Comparison of ENCODE assay signal across 8 mouse cellular contexts in genomic region chr5:124529191-124529651, GRCm38 (mm10). TPM values are rescaled to one million over a fixed set of nuclear protein-coding genes. Genes with fewer than 3 reads are reported as not detected.
DNase-seq lines count a peak whose midpoint lies in the region; ATAC-seq lines count a peak whose summit lies in the region.

No protein-coding gene starts in this region.

- H3K4me2 ChIP-seq in limb, embryonic 12.5 days: peak overlapping the region; percentile 65
- H3K4me2 ChIP-seq in neural tube, embryonic 13.5 days: peak overlapping the region; percentile 81

- H3K27me3 ChIP-seq in limb, embryonic 12.5 days: no peaks in the 10 kb centered on the region
- no peaks in the 10 kb centered on the region for H3K27me3 ChIP-seq in neural tube, embryonic 13.5 days

- DNase-seq in lung, adult 18-20 months: peak; percentile 38 to 65
- no peak for DNase-seq in lung, postnatal 25 days (ENCODE audit: low spot score)
- peak; percentile 36 to 62 for DNase-seq in heart, postnatal 10 days
- no peak for DNase-seq in layer of hippocampus, postnatal 36 days
- DNase-seq in layer of hippocampus, postnatal 25 days (ENCODE audit: extremely low spot score in 1 of 2, low spot score in 1 of 2): no peak
- DNase-seq in frontal cortex, adult 2 months (ENCODE audit: extremely low spot score in 1 of 2, low spot score in 1 of 2): no peak

- no peaks in the 10 kb centered on the region for H3K9me3 ChIP-seq in limb, embryonic 12.5 days
- H3K9me3 ChIP-seq in neural tube, embryonic 13.5 days: no peaks in the 10 kb centered on the region

- peak overlapping the region; percentile 57 for H3K27ac ChIP-seq in limb, embryonic 12.5 days
- peak overlapping the region; percentile 38; the same call in 1 of the 2 replicates for H3K27ac ChIP-seq in neural tube, embryonic 13.5 days (replicated peaks)

- peaks cover 37% of the 10 kb centered on the region for H3K4me1 ChIP-seq in limb, embryonic 12.5 days (replicated peaks)
- H3K4me1 ChIP-seq in neural tube, embryonic 13.5 days (replicated peaks): peaks cover 38% of the 10 kb centered on the region

- intact Hi-C loops in heart, postnatal 10 days (cut with DNase I): loop anchor here (2.0 kb wide), 1 partner anchor 18 kb away; no protein-coding TSS in a partner anchor

- H3K9ac ChIP-seq in limb, embryonic 12.5 days (replicated peaks): peak overlapping the region; percentile 53
- H3K9ac ChIP-seq in neural tube, embryonic 13.5 days: peak overlapping the region; percentile 77

- no peak for ATAC-seq in limb, embryonic 12.5 days (ENCODE audit: insufficient number of reproducible peaks, insufficient read depth, low FRiP score, low TSS enrichment, low read depth)
- ATAC-seq in neural tube, embryonic 13.5 days (ENCODE audit: low read depth): no peak

- H3K4me3 ChIP-seq in limb, embryonic 12.5 days (replicated peaks): peak overlapping the region; percentile 82
- H3K4me3 ChIP-seq in neural tube, embryonic 13.5 days: peak overlapping the region; percentile 77

- peaks cover 23% of the 10 kb centered on the region for H3K36me3 ChIP-seq in limb, embryonic 12.5 days
- H3K36me3 ChIP-seq in neural tube, embryonic 13.5 days: peaks cover 3% of the 10 kb centered on the region; the same call in 1 of the 2 replicates

- 12% methylated on average over 8 of the region's 8 CpGs for WGBS in limb, embryonic 12.5 days
- WGBS in neural tube, embryonic 13.5 days: 24% methylated on average over 8 of the region's 8 CpGs

RNA-seq across cellular contexts. Expression of gene Rilpl1, which starts 2.0 kb away (rescaled TPM):
- 100 to 1,000 TPM; 111 to 115 TPM for total RNA-seq in heart, postnatal 10 days (2021)
- polyA plus RNA-seq in limb, embryonic 12.5 days (2016; fragmentation: Nextera tagmentation; extraction: Ambion mirVana): 27.5 and 31.5 TPM in 2 replicates
- polyA plus RNA-seq in neural tube, embryonic 13.5 days (2015; fragmentation: Nextera tagmentation; extraction: Ambion mirVana): 14.4 and 16.3 TPM in 2 replicates
- total RNA-seq in layer of hippocampus, postnatal 36 days (2021): 10 to 100 TPM; 68.7 to 72.1 TPM
- total RNA-seq in layer of hippocampus, postnatal 25 days (2021): 10 to 100 TPM; 57.4 to 62.4 TPM
- polyA plus RNA-seq in frontal cortex, adult 2 months (2012; rRNA removed): 44.7 and 51.7 TPM in 2 replicates

RNA-seq across cellular contexts. Expression of gene Tmed2, which starts 11.3 kb away (rescaled TPM):
- total RNA-seq in heart, postnatal 10 days (2021): 100 to 1,000 TPM; 201 to 206 TPM
- polyA plus RNA-seq in limb, embryonic 12.5 days (2016; fragmentation: Nextera tagmentation; extraction: Ambion mirVana): 484 and 497 TPM in 2 replicates
- polyA plus RNA-seq in neural tube, embryonic 13.5 days (2015; fragmentation: Nextera tagmentation; extraction: Ambion mirVana): 359 and 384 TPM in 2 replicates
- 100 to 1,000 TPM; 102 to 106 TPM for total RNA-seq in layer of hippocampus, postnatal 36 days (2021)
- total RNA-seq in layer of hippocampus, postnatal 25 days (2021): 100 to 1,000 TPM in 1 of 2 experiments, 10 to 100 TPM in 1; 90.0 to 104 TPM
- polyA plus RNA-seq in frontal cortex, adult 2 months (2012; rRNA removed): 108 and 133 TPM in 2 replicates

RNA-seq across cellular contexts. Expression of gene Ddx55, which starts 23.4 kb away (rescaled TPM):
- total RNA-seq in heart, postnatal 10 days (2021): 1 to 10 TPM; 6.2 to 7.0 TPM
- polyA plus RNA-seq in limb, embryonic 12.5 days (2016; fragmentation: Nextera tagmentation; extraction: Ambion mirVana): 18.5 and 19.9 TPM in 2 replicates
- polyA plus RNA-seq in neural tube, embryonic 13.5 days (2015; fragmentation: Nextera tagmentation; extraction: Ambion mirVana): 24.3 and 24.6 TPM in 2 replicates
- total RNA-seq in layer of hippocampus, postnatal 36 days (2021): 10 to 100 TPM; 23.3 to 28.3 TPM
- total RNA-seq in layer of hippocampus, postnatal 25 days (2021): 10 to 100 TPM; 23.7 to 31.3 TPM
- 38.2 and 38.3 TPM in 2 replicates for polyA plus RNA-seq in frontal cortex, adult 2 months (2012; rRNA removed)

RNA-seq across cellular contexts. Expression of gene Snrnp35, which starts 46.3 kb away (rescaled TPM):
- 10 to 100 TPM; 14.2 to 16.0 TPM for total RNA-seq in heart, postnatal 10 days (2021)
- polyA plus RNA-seq in limb, embryonic 12.5 days (2016; fragmentation: Nextera tagmentation; extraction: Ambion mirVana): 27.0 and 30.5 TPM in 2 replicates
- 26.4 and 27.8 TPM in 2 replicates for polyA plus RNA-seq in neural tube, embryonic 13.5 days (2015; fragmentation: Nextera tagmentation; extraction: Ambion mirVana)
- total RNA-seq in layer of hippocampus, postnatal 36 days (2021): 10 to 100 TPM; 27.4 to 31.7 TPM
- total RNA-seq in layer of hippocampus, postnatal 25 days (2021): 10 to 100 TPM; 20.6 to 25.9 TPM
- polyA plus RNA-seq in frontal cortex, adult 2 months (2012; rRNA removed): 9.6 and 11.8 TPM in 2 replicates

RNA-seq across cellular contexts. Expression of gene Eif2b1, which starts 49.7 kb away (rescaled TPM):
- 10 to 100 TPM; 39.8 to 43.6 TPM for total RNA-seq in heart, postnatal 10 days (2021)
- polyA plus RNA-seq in limb, embryonic 12.5 days (2016; fragmentation: Nextera tagmentation; extraction: Ambion mirVana): 71.2 and 74.7 TPM in 2 replicates
- 67.6 and 82.6 TPM in 2 replicates for polyA plus RNA-seq in neural tube, embryonic 13.5 days (2015; fragmentation: Nextera tagmentation; extraction: Ambion mirVana)
- total RNA-seq in layer of hippocampus, postnatal 36 days (2021): 10 to 100 TPM; 36.1 to 40.6 TPM
- total RNA-seq in layer of hippocampus, postnatal 25 days (2021): 10 to 100 TPM; 32.6 to 49.0 TPM
- 31.1 and 32.2 TPM in 2 replicates for polyA plus RNA-seq in frontal cortex, adult 2 months (2012; rRNA removed)

Comparison
In these comparisons a context has a peak if more than half of its experiments do, and no peak if none do; other contexts are left out.
1. DNase-seq: peak in lung, adult 18-20 months (2 of 2) and heart, postnatal 10 days (2 of 2); none in lung, postnatal 25 days (single experiment), layer of hippocampus, postnatal 36 days (0 of 2), layer of hippocampus, postnatal 25 days (0 of 2) and frontal cortex, adult 2 months (0 of 2).